Mouse (Mus musculus) right cerebral cortex, adult 18-20 months (tissue): Measurements from ENCODE around the gene Kel.
A peak's percentile ranks its signal among the peaks of the same experiment; 100 is the strongest.

Experiments
- DNase-seq: peaks from one replicate; pipeline ENCODE4 v3.0.0; 2022; ENCODE audit warnings: mixed read lengths

Kel gene

DNA sequence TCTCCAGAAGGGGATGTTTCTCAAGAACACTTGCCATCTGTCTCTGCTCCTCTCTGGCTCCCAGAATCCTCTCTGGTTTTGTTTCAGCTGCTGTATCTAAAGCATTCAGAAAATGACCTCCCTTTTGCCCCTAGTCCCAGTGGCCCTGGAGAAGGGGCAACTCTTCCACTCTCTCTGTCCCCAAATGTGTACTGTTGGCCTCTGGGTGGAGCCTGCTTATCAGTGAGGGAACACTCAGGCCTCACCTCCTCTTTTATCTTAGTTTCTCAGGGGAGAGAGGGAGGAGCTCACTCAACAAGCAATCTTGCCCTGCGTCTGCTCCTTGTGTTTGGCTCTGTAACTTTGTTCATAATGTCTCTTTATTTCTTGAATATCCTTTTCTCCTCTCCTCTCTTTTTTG, at the start of gene Kel:
Kel (minus strand) TSS at position 217 of the 400 bp plus-strand sequence.
- DNase-seq, result no peak

DNA sequence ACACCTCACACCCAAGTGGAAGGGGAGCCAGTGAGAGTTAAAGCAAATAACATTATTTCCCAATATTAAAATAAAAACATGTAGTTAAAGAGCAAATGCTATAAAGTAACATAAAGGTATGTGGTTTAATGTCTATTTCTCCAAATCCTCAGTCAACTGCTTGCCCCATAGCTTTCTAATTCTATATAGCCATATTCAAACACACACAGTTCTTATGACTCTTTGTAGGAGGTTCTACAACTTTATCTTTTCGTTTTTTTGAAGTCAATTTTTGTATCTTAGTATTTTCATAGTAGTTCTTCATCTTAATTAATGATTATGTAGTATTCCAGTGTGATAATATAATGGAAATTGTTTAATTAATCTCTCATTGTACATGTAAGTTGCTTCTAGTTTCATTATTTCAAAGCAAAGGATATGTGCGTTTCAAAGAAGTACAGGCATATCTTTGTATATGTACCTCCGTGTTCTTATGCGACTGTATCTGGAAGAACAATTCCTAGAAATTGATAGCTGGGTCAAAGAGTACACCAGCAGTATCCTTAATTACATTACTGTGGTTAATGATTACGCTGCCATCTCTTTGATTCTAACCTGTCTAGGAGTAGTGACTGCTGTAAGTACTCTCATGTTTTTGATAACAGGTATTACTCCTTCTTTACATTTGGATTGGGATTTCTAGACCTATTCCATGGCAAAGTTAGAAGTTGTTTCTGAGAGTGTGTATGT, 40.7 kb upstream of the Kel start:
- DNase-seq, result no peak

GRCm38 (mm10) chr6:41741101-41741500, 37.0 kb upstream of the Kel start:
- DNase-seq, result no peak

DNA sequence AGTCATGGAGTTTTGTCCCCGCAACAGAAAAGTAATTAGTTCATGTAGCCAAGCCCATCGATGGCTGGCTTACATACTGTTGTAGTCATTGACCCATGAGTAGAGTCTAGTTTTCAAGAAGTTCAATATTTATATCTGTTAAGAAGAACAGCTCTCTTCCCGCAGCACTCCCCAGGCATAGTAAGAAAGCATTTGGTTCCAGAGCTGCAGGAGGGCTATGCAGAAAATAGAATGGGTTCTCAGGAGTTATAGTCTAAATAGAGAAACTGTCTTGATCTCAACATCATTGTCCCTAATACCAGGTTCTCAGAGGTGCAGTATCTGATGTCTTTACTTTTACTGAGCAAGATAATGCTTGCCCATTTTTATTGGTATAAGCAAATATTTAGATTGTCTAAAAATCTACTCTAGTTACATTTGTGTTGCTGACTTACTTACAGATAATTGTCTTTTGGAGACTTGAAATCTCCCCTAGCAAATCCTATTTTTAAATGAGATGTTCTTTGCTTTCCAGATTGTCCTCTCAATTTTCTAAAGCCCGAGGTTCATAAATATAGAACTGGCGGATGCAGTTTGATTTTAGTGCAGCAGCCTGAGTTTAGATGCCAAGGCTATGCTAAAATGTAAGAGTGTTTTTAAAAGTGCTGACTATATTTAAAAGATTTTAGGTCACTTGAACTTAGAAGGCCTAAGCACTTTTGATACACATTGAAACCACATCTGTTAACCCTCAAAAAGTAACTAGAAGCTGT, 30.8 kb upstream of the Kel start:
- no peak for DNase-seq

GRCm38 (mm10) chr6:41727989-41728609, 24.0 kb upstream of the Kel start:
- no peak for DNase-seq

- no peak for DNase-seq
These were observed 17.3 kb upstream of the Kel start for GRCm38 (mm10) chr6:41721430-41721829.

DNA sequence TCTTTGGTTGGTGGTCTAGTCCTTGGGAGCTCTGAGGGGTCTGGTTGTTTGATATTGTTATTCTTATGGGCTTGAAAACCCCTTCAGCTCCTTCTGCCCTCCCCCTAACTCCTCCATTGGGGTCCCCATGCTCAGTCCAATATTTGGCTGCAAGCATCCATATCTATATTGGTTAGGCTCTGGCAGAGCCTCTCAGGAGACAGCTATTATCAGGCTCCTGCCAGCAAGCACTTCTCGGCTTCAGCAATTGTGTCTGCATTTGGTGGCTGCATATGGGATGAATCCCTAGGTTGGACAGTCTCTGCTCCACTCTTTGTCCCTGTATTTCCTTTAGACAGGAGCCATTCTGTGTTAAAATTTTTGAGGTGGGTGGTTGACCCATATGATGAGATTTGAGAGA, 6.1 kb upstream of the Kel start:
- no peak for DNase-seq

DNA sequence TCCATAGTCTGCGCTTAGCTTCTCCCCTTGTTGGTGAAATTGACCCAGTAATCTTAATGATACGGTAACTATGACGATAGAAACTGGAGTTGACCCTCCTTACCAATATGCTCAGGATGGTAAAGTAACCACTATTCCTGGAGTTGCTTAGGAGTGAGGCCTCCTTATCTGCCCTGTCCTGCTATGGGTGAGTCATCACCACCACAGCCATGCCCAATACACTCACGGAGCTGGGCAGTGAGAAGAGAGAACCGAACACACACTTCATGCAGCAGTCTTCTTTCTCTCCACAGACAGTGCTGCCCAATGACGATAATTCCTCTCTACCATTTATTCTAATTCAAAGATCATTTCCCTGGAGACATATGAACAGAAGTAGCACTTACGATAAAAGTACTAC, 2.1 kb upstream of the Kel start:
- no peak for DNase-seq

GRCm38 (mm10) chr6:41702928-41703327, 1.2 kb downstream of the Kel start:
- DNase-seq, result no peak

DNA sequence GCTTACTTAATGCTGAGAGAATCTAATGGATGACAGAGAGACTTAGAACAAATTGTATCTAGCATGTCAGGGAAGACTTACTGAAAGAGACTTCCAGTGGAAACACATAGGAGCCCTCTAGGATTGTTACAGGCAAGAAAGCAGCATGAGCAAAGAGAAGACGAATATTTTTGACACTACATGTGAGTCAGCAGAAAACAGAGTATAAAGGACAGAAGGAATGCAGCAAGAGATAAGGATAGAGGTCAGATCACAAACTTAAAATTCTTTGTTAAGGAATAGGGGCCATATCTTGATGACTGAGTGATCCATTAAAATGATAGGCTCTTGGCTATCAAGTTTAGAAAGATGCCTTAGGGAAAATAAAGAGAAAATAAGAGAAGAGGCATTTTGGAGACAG, 2.9 kb downstream of the Kel start:
- DNase-seq, result no peak

- DNase-seq, result no peak
These were observed 9.7 kb downstream of the Kel start for GRCm38 (mm10) chr6:41694407-41694806.

DNA sequence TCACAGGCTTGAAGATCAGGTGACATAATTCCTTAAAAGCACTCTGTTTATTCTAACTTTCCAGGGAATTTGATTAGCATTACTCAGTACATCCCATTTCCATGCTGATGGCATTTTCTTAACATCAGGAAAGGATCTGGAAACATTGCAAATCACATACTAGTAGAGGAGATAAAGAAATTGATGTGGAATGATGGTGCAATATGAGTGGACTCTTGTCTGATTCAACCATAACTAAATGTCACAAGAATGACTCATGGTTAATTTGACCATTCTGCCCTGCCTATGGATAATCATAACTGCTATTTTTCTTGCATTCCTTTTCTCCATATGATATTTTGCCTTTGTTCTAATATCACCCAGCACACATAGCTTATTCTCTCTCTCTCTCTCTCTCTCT, 11.9 kb downstream of the Kel start:
- DNase-seq, result no peak

GRCm38 (mm10) chr6:41685596-41685995, 18.5 kb downstream of the Kel start:
- no peak for DNase-seq

GRCm38 (mm10) chr6:41684911-41685310, 19.2 kb downstream of the Kel start:
- no peak for DNase-seq

GRCm38 (mm10) chr6:41684131-41684530, 20.0 kb downstream of the Kel start, which contains the start of gene Llcfc1:
Gene Llcfc1 (plus strand): TSS chr6:41684431.
- no peak for DNase-seq

GRCm38 (mm10) chr6:41681656-41682055, 22.5 kb downstream of the Kel start:
- no peak for DNase-seq

- DNase-seq, result no peak
These were observed 23.5 kb downstream of the Kel start, which contains the start of gene Trpv5 for GRCm38 (mm10) chr6:41680669-41681068. Gene Trpv5 (minus strand): TSS chr6:41680769.

DNA sequence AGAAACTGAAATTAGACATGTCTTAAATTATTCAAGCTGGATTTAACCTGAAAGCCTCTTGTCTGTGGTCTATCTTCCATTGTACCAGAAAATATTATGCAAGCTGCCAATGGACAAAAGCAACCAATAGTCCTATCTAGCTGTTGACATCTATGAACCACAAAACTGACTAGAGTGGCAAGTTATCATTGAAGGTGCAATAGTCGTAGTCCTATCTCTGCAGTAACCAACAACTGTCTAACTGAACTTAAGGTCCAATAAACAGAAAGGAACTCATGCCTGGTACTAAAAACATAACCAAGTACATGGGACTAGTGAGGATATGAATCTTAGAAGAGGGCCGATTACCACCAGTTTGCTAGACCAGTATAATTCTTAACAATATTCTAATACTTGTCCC, 27.6 kb downstream of the Kel start:
- DNase-seq, result no peak

GRCm38 (mm10) chr6:41662320-41662719, 41.8 kb downstream of the Kel start:
- peak; percentile 3 for DNase-seq

- no peak for DNase-seq
These were observed 45.7 kb downstream of the Kel start for GRCm38 (mm10) chr6:41658487-41658886.

- no peak for DNase-seq
These were observed 49.5 kb downstream of the Kel start for GRCm38 (mm10) chr6:41654648-41655047.

- DNase-seq, result no peak
These were observed 51.0 kb downstream of the Kel start for GRCm38 (mm10) chr6:41653173-41653572.

DNA sequence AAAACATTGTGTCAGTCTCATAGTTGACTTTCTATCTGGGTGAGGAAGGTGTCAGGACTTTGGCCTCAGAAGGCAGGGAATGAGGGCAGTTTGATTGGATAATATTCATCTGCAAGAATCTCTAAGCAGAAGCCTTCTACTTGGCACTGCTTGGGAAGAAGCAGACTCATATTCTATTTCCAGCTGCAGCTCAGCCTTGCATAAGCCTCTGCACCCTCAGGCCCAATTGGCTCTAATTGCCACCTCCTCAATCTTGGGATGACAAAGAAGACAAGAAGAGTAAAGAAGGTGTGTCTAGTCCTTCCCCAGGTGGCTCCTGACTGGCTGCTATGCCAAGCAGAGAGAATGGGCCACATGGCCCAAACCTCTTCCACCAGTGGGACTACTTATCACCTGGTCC, 57.5 kb downstream of the Kel start:
- no peak for DNase-seq

- no peak for DNase-seq
These were observed 57.9 kb downstream of the Kel start for GRCm38 (mm10) chr6:41646220-41646619.
